11 mouse cellular contexts compared by ENCODE assay signal in the genomic region with DNA sequence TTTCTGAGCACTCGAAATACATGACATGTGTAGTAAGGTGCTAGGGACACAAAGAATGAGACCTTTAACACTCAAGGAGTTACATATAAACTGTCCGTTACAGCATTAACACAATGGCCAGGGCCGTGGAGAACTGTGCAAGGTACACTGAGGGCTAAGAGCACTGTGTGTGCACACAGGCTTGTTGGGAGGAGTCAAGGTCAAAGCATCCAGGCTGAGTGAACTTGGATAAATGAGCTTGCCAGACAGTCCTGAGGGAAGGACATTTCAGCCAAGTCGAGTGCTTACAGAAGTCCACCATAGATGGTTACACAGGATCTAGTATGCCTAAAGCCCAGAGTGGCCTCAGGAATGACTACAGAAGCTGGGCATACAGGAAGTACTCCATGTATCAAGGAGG.
"Had no signal": no experiment of that assay in that cellular context is flagged by ENCODE, and none has a peak within 500 bp of the region (broad histone marks: within the 10 kb centered on the region; RNA-seq: fewer than 3 reads in every experiment).

No protein-coding gene starts in this region.

- H3K9me3 ChIP-seq: limb, embryonic 13.5 days; midbrain, embryonic 12.5 days; neural tube, embryonic 13.5 days; stomach, embryonic 15.5 days had no signal

- ATAC-seq: midbrain, embryonic 16.5 days had no signal

- H3K4me3 ChIP-seq: limb, embryonic 13.5 days; midbrain, embryonic 12.5 days; neural tube, embryonic 13.5 days; stomach, embryonic 15.5 days had no signal

- DNase-seq: left cerebral cortex, postnatal 4 days; retina, postnatal 1 day; right cerebral cortex, postnatal 4 days; thymus, adult 2 months; thymus, postnatal 36 days had no signal

- H3K27me3 ChIP-seq: limb, embryonic 13.5 days; neural tube, embryonic 13.5 days; stomach, embryonic 15.5 days had no signal

- H3K36me3 ChIP-seq: limb, embryonic 13.5 days; midbrain, embryonic 12.5 days; neural tube, embryonic 13.5 days; stomach, embryonic 15.5 days had no signal

- H3K4me2 ChIP-seq: limb, embryonic 13.5 days; midbrain, embryonic 12.5 days; neural tube, embryonic 13.5 days; stomach, embryonic 15.5 days had no signal

- H3K27ac ChIP-seq: limb, embryonic 13.5 days; liver, embryonic 14.5 days; midbrain, embryonic 12.5 days; neural tube, embryonic 13.5 days; stomach, embryonic 15.5 days had no signal

- H3K9ac ChIP-seq: limb, embryonic 13.5 days; liver, embryonic 14.5 days; midbrain, embryonic 12.5 days; neural tube, embryonic 13.5 days; stomach, embryonic 15.5 days had no signal
